23 mouse cellular contexts compared by ENCODE assay signal in genomic region chr4:72565186-72565585, GRCm38 (mm10).
DNase-seq lines count a peak whose midpoint lies in the region; ATAC-seq and TF ChIP-seq lines count a peak whose summit lies in the region.
"Had no signal": no experiment of that assay in that cellular context is flagged by ENCODE, and none has a peak within 500 bp of the region (broad histone marks: within the 10 kb centered on the region; RNA-seq: fewer than 3 reads in every experiment).

No protein-coding gene starts in this region.

- no peaks in the 10 kb centered on the region for H3K36me3 ChIP-seq in thymus, adult 2 months (ENCODE audit: control insufficient read depth, insufficient read depth, low read length)
- H3K36me3 ChIP-seq: G1E had no signal

- 24% methylated on average over 3 of the region's 3 CpGs for WGBS in large intestine, adult 2 months
- WGBS in thymus, adult 2 months, result 50% methylated on average over 3 of the region's 3 CpGs

- DNase-seq in heart, adult 11 months, result peak; percentile 33
- DNase-seq in heart, adult 8-10 months (ENCODE audit: low spot score), result no peak
- DNase-seq in A20 (ENCODE audit: low read depth, low spot score), result peak; percentile 9
- peak; percentile 52 for DNase-seq in large intestine, adult 2 months (ENCODE audit: low read depth, low spot score)
- no peak for DNase-seq in thymus, adult 2 months
- no peak for DNase-seq in gastrocnemius, postnatal 36 days
- no peak for DNase-seq in kidney, postnatal 25 days
- DNase-seq: adrenal gland, adult 2 months; adrenal gland, adult 8-10 months; adrenal gland, postnatal 10 days; adrenal gland, postnatal 14 days; adrenal gland, postnatal 25 days; adrenal gland, postnatal 36 days; B cell, adult 2 months; cerebellum, adult 11 months; cerebellum, adult 11-12 months; cerebellum, adult 18-20 months had no signal

- no peaks in the 10 kb centered on the region for H3K27me3 ChIP-seq in thymus, adult 2 months (ENCODE audit: control insufficient read depth, insufficient read depth, low read length)
- H3K27me3 ChIP-seq: CH12.LX, Patski had no signal

- no peak for TF ChIP-seq POLR2A in thymus, adult 2 months (IDR thresholded peaks at IDR 0.05; ENCODE audit: control insufficient read depth, extremely low read depth, insufficient read depth, low read length, poor library complexity)

- intact Hi-C loops in gastrocnemius, postnatal 36 days (cut with DNase I), result no loop called here

- H3K4me3 ChIP-seq in thymus, adult 2 months (ENCODE audit: control insufficient read depth, insufficient read depth, low read length), result no peak overlapping the region

- no peaks in the 10 kb centered on the region for H3K4me1 ChIP-seq in thymus, adult 2 months (replicated peaks; ENCODE audit: control insufficient read depth, insufficient read depth, low read length)

- TF ChIP-seq CTCF in thymus, adult 2 months (IDR thresholded peaks at IDR 0.05; ENCODE audit: borderline replicate concordance, control insufficient read depth, extremely low read depth, insufficient read depth, low read length, poor library complexity), result no peak

- 0 out of 2 replicates have a peak, but pooled peaks have one; percentile 25 for ATAC-seq in common myeloid progenitor, adult 5-6 weeks (replicated peaks; ENCODE audit: low read depth, poor library complexity, severe bottlenecking)
- ATAC-seq: activated CD4-positive, CD25-positive, alpha-beta regulatory T cell, adult 4 months; CD4-positive, CD25-positive, alpha-beta regulatory T cell, adult 4 months; Patski had no signal

- no peak overlapping the region for H3K27ac ChIP-seq in thymus, adult 2 months (ENCODE audit: control insufficient read depth, insufficient read depth, low read length)

Comparison
In these comparisons a context has a peak if more than half of its experiments do, and no peak if none do; other contexts are left out.
1. DNase-seq: peak in heart, adult 11 months (single experiment), A20 (single experiment) and large intestine, adult 2 months (single experiment); none in heart, adult 8-10 months (single experiment), thymus, adult 2 months (single experiment), gastrocnemius, postnatal 36 days (0 of 2) and kidney, postnatal 25 days (0 of 2).